Comparison of ENCODE assay signal across 24 mouse cellular contexts in genomic region chr1:163316920-163317319, GRCm38 (mm10). TPM values are rescaled to one million over a fixed set of nuclear protein-coding genes. Genes with fewer than 3 reads are reported as not detected.
DNase-seq lines count a peak whose midpoint lies in the region; ATAC-seq and TF ChIP-seq lines count a peak whose summit lies in the region.
"Had no signal": no experiment of that assay in that cellular context is flagged by ENCODE, and none has a peak within 500 bp of the region (broad histone marks: within the 10 kb centered on the region; RNA-seq: fewer than 3 reads in every experiment).

No protein-coding gene starts in this region.

- DNase-seq in liver, adult 2 months (ENCODE audit: extremely low read depth, low read depth, low spot score) = peak; percentile 83
- DNase-seq in liver, postnatal 0 days = no peak
- peak; percentile 30 for DNase-seq in NIH3T3 (ENCODE audit: low read depth)
- no peak for DNase-seq in limb, embryonic 10.5 days (ENCODE audit: low spot score)
- no peak for DNase-seq in kidney, postnatal 14 days
- no peak for DNase-seq in cerebellum, adult 8-10 months
- DNase-seq: adrenal gland, adult 8-10 months; adrenal gland, postnatal 14 days; adrenal gland, postnatal 36 days; B cell, adult 2 months; cerebellum, adult 11-12 months; cerebellum, adult 2 months; cerebellum, adult 9-11 months; cerebellum, postnatal 14 days; cerebellum, postnatal 36 days; forebrain, postnatal 0 days had no signal

- H3K36me3 ChIP-seq in liver, adult 2 months (ENCODE audit: control insufficient read depth, insufficient read depth, low read length) = no peaks in the 10 kb centered on the region
- H3K36me3 ChIP-seq in liver, postnatal 0 days (replicated peaks; ENCODE audit: insufficient read depth, low read length) = no peaks in the 10 kb centered on the region
- H3K36me3 ChIP-seq in limb, embryonic 10.5 days = no peaks in the 10 kb centered on the region
- H3K36me3 ChIP-seq: embryonic facial prominence, embryonic 10.5 days; embryonic facial prominence, embryonic 12.5 days; forebrain, embryonic 15.5 days; G1E had no signal

- WGBS in liver, adult 2 months = 8% methylated on average over 1 of the region's 1 CpGs
- WGBS in liver, postnatal 0 days (ENCODE audit: insufficient replicate concordance) = 11% methylated on average over 1 of the region's 1 CpGs
- 12% methylated on average over 1 of the region's 1 CpGs for WGBS in limb, embryonic 10.5 days

- H3K4me3 ChIP-seq in liver, adult 2 months (ENCODE audit: insufficient read depth, low read depth, low read length) = no peak overlapping the region
- H3K4me3 ChIP-seq in liver, postnatal 0 days (ENCODE audit: low read depth, low read length) = no peak overlapping the region
- H3K4me3 ChIP-seq in limb, embryonic 10.5 days = no peak overlapping the region
- H3K4me3 ChIP-seq: embryonic facial prominence, embryonic 10.5 days; embryonic facial prominence, embryonic 12.5 days; forebrain, embryonic 13.5 days; forebrain, embryonic 15.5 days had no signal

- no peak for TF ChIP-seq POLR2A in liver, adult 2 months (IDR thresholded peaks at IDR 0.05; ENCODE audit: extremely low read depth, insufficient read depth, low read length)

- H3K79me2 ChIP-seq in liver, adult 2 months (ENCODE audit: control insufficient read depth, insufficient read depth, low read length) = no peaks in the 10 kb centered on the region

- no peak overlapping the region for H3K9ac ChIP-seq in liver, adult 2 months (ENCODE audit: low read depth, low read length)
- no peak overlapping the region for H3K9ac ChIP-seq in liver, postnatal 0 days (replicated peaks)
- H3K9ac ChIP-seq: embryonic facial prominence, embryonic 12.5 days; forebrain, embryonic 13.5 days; forebrain, embryonic 15.5 days; forebrain, postnatal 0 days had no signal

- TF ChIP-seq CTCF in liver, adult 2 months (IDR thresholded peaks at IDR 0.05; ENCODE audit: low read depth, low read length) = no peak
- TF ChIP-seq CTCF in liver, postnatal 0 days (IDR thresholded peaks at IDR 0.05; ENCODE audit: low read depth) = no peak

- no peak for ATAC-seq in liver, postnatal 0 days
- ATAC-seq: CD4-positive, CD25-positive, alpha-beta regulatory T cell, adult 4 months; forebrain, embryonic 13.5 days; forebrain, embryonic 15.5 days; forebrain, postnatal 0 days had no signal

- H3K9me3 ChIP-seq in liver, postnatal 0 days (ENCODE audit: low read length) = no peaks in the 10 kb centered on the region
- H3K9me3 ChIP-seq in limb, embryonic 10.5 days (replicated peaks) = no peaks in the 10 kb centered on the region
- H3K9me3 ChIP-seq: embryonic facial prominence, embryonic 10.5 days; embryonic facial prominence, embryonic 12.5 days; forebrain, embryonic 13.5 days; forebrain, embryonic 15.5 days; G1E had no signal

- H3K27me3 ChIP-seq in liver, adult 2 months (ENCODE audit: control insufficient read depth, insufficient read depth, low read length) = peaks cover 13% of the 10 kb centered on the region
- peaks cover 37% of the 10 kb centered on the region for H3K27me3 ChIP-seq in liver, postnatal 0 days (ENCODE audit: insufficient read depth, low read length)
- 0 out of 2 replicates have a peak, but pooled peaks cover 4% of the 10 kb centered on the region for H3K27me3 ChIP-seq in limb, embryonic 10.5 days (ENCODE audit: low read depth, poor library complexity, severe bottlenecking)
- H3K27me3 ChIP-seq: CH12.LX had no signal

- no peak overlapping the region for H3K4me2 ChIP-seq in liver, postnatal 0 days (ENCODE audit: low read depth, low read length)
- H3K4me2 ChIP-seq: embryonic facial prominence, embryonic 12.5 days; forebrain, embryonic 13.5 days; forebrain, embryonic 15.5 days had no signal

- H3K27ac ChIP-seq in liver, adult 2 months (replicated peaks; ENCODE audit: insufficient read depth, low read depth, low read length) = no peak overlapping the region
- no peak overlapping the region for H3K27ac ChIP-seq in liver, postnatal 0 days (ENCODE audit: low read depth)
- peak overlapping the region; percentile 47 for H3K27ac ChIP-seq in limb, embryonic 10.5 days
- H3K27ac ChIP-seq: embryonic facial prominence, embryonic 12.5 days; forebrain, embryonic 13.5 days; forebrain, embryonic 15.5 days had no signal

- no peak for TF ChIP-seq EP300 in liver, postnatal 0 days (IDR thresholded peaks at IDR 0.05; ENCODE audit: low read depth)

- H3K4me1 ChIP-seq in liver, adult 2 months (ENCODE audit: control insufficient read depth, insufficient read depth, low read length) = peaks cover 15% of the 10 kb centered on the region; the same call in 1 of the 2 replicates
- H3K4me1 ChIP-seq in liver, postnatal 0 days (ENCODE audit: insufficient read depth) = peaks cover 15% of the 10 kb centered on the region
- H3K4me1 ChIP-seq in limb, embryonic 10.5 days = peaks cover 32% of the 10 kb centered on the region

RNA-seq across cellular contexts. Expression of gene Prrx1, which starts 3.4 kb away (rescaled TPM):
- total RNA-seq in liver, adult 2 months (2014; rRNA removed) = 0.40 and 0.46 TPM in 2 replicates
- polyA plus RNA-seq in liver, adult 2 months (2012; rRNA removed) = 0.04 and 0.06 TPM in 2 replicates
- polyA plus RNA-seq in liver, postnatal 0 days (2015; fragmentation: Nextera tagmentation; extraction: Ambion mirVana) = 0.13 and 0.37 TPM in 2 replicates
- polyA plus RNA-seq in limb, embryonic 10.5 days (2016; fragmentation: Nextera tagmentation; extraction: Ambion mirVana) = 169 and 219 TPM in 2 replicates
- total RNA-seq: CH12.LX; common myeloid progenitor, adult 5-6 weeks had no signal
- polyA plus RNA-seq: CD4-positive, CD25-positive, alpha-beta regulatory T cell, adult 4 months; G1E had no signal

Comparison
In these comparisons a context has a peak if more than half of its experiments do, and no peak if none do; other contexts are left out.
1. DNase-seq: peak in liver, adult 2 months (single experiment) and NIH3T3 (single experiment); none in liver, postnatal 0 days (single experiment), limb, embryonic 10.5 days (single experiment), kidney, postnatal 14 days (single experiment) and cerebellum, adult 8-10 months (single experiment).
2. RNA of gene Prrx1, which starts 3.4 kb away (polyA plus RNA-seq): 169 to 219 TPM in limb, embryonic 10.5 days; 0.13 to 0.37 TPM in liver, postnatal 0 days and 0.04 to 0.06 TPM in liver, adult 2 months; every median in the first group is over 100 times any median in the second.